Mouse (Mus musculus) lung, embryonic 15.5 days (tissue): ENCODE data around the gene Med17. TPM values are rescaled to one million over a fixed set of nuclear protein-coding genes. Genes with fewer than 3 reads are reported as not detected.
"Not testable (repeated sequence)": the region's sequence is repeated elsewhere in the genome, so short reads cannot be mapped to it uniquely, and the experiment has no call there.

Experiments
- ATAC-seq: fragments of 200-750 bp; cut with Nextera tagmentation; 2 replicates; pipeline ENCODE4 v1.8.0; 2017; ENCODE audit warnings: moderate number of reproducible peaks, borderline replicate concordance; ENCODE audit not compliant: low FRiP score, low TSS enrichment; ENCODE audit errors: extremely low read depth
- H3K27ac ChIP-seq: fragments of 300-500 bp; sonication (generic); 2 replicates; pipeline ENCODE4 v1.5.1; 2015; ENCODE audit warnings: moderate library complexity, mild to moderate bottlenecking, inconsistent platforms
- H3K27me3 ChIP-seq: fragments of 300-500 bp; sonication (generic); 2 replicates; pipeline ENCODE4 v1.6.1; 2015; ENCODE audit warnings: inconsistent platforms
- H3K36me3 ChIP-seq: fragments of 300-500 bp; sonication (generic); 2 replicates; pipeline ENCODE4 v1.6.1; 2015; ENCODE audit warnings: inconsistent platforms
- H3K4me1 ChIP-seq: fragments of 300-500 bp; sonication (generic); 2 replicates; pipeline ENCODE4 v1.6.1; 2015; ENCODE audit warnings: inconsistent platforms
- H3K4me2 ChIP-seq: fragments of 300-500 bp; sonication (generic); 2 replicates; pipeline ENCODE4 v1.6.1; 2015; ENCODE audit warnings: inconsistent platforms, mild to moderate bottlenecking, moderate library complexity
- H3K4me3 ChIP-seq: fragments of 300-500 bp; sonication (generic); 2 replicates; pipeline ENCODE4 v1.5.1; 2015; ENCODE audit warnings: mild to moderate bottlenecking, inconsistent platforms
- H3K9ac ChIP-seq: fragments of 300-500 bp; sonication (generic); 2 replicates; pipeline ENCODE4 v1.6.1; 2015; ENCODE audit warnings: inconsistent platforms
- H3K9me3 ChIP-seq: fragments of 300-500 bp; sonication (generic); 2 replicates; pipeline ENCODE4 v1.6.1; 2016; ENCODE audit warnings: inconsistent platforms
- WGBS: fragments of 180-500 bp; shearing (Covaris S2); methylation state at CpG from one replicate; pipeline ENCODE4 v1.1.7; 2015; 5-methylcytosine and 5-hydroxymethylcytosine counted together
- polyA plus RNA-seq: library from polyadenylated mRNA; unstranded; fragments of >200 nt; fragmentation: Nextera tagmentation; extraction: Ambion mirVana; gene quantifications from 2 replicates; pipeline ENCODE4 v1.2.1, GENCODE M21; 2015

Gene Med17
- polyA plus RNA-seq, 1 experiment from 2014 or later, result 35.7 TPM

- peak within 1 kb of the TSS; percentile 72 for H3K4me3 ChIP-seq
- H3K9me3 ChIP-seq, result no peaks in the 10 kb centered on the region
- H3K9ac ChIP-seq, result peak within 1 kb of the TSS; percentile 91
- peaks cover 27% of the 10 kb centered on the region for H3K36me3 ChIP-seq
- no peaks in the 10 kb centered on the region for H3K27me3 ChIP-seq
- peak within 1 kb of the TSS; percentile 91 for H3K27ac ChIP-seq
- H3K4me2 ChIP-seq, result peak within 1 kb of the TSS; percentile 60
- H3K4me1 ChIP-seq, result peaks cover 21% of the 10 kb centered on the region
- under 1% methylated on average over 35 of the region's 35 CpGs for WGBS
- peak; percentile 73 for ATAC-seq
Observed at GRCm38 (mm10) chr9:15306398-15307119, 26.8 kb upstream of the Med17 start, which contains the start of gene 4931406C07Rik. TSS of gene 4931406C07Rik (minus strand) at chr9:15306448.

DNA sequence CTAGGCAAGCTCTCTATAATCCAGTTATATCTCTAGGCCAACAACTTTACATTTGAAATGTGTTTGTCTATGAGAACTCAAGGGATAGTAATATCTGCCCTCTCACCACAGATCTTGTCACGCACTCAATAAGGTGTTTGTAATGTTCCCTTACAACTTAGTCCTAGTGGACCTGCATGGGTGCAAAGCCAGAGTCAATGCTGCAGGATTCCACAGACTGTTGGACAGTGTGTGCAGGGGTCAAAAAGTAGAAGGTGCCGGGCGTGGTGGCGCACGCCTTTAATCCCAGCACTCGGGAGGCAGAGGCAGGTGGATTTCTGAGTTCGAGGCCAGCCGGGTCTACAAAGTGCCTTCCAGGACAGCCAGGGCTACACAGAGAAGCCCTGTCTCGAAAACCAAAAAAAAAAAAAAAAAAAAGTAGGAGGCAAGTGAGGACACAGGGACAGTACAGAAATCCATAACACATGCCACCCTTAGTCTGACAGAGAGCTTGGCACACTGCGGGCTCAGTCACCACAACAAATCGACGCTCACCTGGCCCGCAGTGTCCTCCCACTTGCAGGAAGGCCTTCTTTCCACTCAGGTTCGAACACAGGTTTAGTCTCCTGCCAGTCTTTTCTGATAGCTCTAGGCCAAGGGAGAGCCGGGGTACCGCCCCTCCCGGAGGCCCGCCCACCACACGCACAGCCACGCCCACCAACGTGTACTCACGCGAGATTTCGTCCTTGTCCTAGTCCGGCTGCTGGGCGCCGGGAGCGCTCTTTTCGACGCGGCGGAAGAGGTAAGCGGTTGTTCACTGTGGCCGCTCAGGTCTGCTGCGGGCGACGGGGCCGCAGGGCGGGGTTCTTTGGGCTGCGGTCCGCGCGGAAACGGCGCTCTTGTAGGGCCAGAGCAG is 26.0 kb upstream of the Med17 start, which contains the start of gene Taf1d:
Gene Taf1d (plus strand): TSS at position 712 of the 895 bp plus-strand sequence.
- Histone ChIP-seq H3K27ac (peak within 1 kb of the TSS; percentile 91), H3K4me2 (peak within 1 kb of the TSS; percentile 60), H3K36me3 (peaks cover 23% of the 10 kb centered on the region), H3K4me1 (peaks cover 28% of the 10 kb centered on the region), H3K9me3 (no peaks in the 10 kb centered on the region), H3K4me3 (peak within 1 kb of the TSS; percentile 72), H3K9ac (peak within 1 kb of the TSS; percentile 91), H3K27me3 (no peaks in the 10 kb centered on the region)
- 11% methylated on average over 45 of the region's 45 CpGs for WGBS
- ATAC-seq, result peak; percentile 98

DNA sequence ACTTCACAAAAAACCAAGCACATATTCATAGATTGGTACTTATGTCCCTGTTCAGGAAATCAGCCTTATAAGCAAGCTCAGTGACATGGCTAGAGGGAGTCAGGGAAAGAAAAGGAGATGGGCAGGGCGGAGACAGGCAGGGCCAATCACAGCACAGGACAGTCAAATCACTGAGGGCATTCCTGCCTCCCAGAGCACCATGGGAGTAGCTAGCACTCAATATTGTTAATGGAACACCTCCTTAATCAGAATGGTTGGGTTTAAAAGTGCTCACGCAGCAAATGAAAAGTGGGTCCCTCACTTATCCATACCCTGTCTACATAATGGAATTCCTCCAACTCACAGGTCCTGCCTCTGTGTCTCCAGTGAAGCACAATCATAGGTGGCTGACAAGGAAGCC is 23.1 kb upstream of the Med17 start:
- 71% methylated on average over 2 of the region's 2 CpGs for WGBS
- H3K4me2 ChIP-seq, result no peak overlapping the region
- H3K36me3 ChIP-seq, result peaks cover 4% of the 10 kb centered on the region; the same call in 1 of the 2 replicates
- H3K9ac ChIP-seq, result no peak overlapping the region
- no peaks in the 10 kb centered on the region for H3K9me3 ChIP-seq
- no peak overlapping the region for H3K27ac ChIP-seq
- peaks cover 14% of the 10 kb centered on the region for H3K4me1 ChIP-seq
- no peak overlapping the region for H3K4me3 ChIP-seq
- no peaks in the 10 kb centered on the region for H3K27me3 ChIP-seq
- ATAC-seq, result no peak

- 73% methylated on average over 6 of the region's 6 CpGs for WGBS
Observed at GRCm38 (mm10) chr9:15302006-15302405, 22.3 kb upstream of the Med17 start.

GRCm38 (mm10) chr9:15301399-15301798 is 21.7 kb upstream of the Med17 start:
- H3K9ac ChIP-seq, result no peak overlapping the region

More at GRCm38 (mm10) chr9:15302006-15302405, 22.3 kb upstream of the Med17 start:
- H3K4me1 ChIP-seq, H3K27ac ChIP-seq, H3K4me3 ChIP-seq, H3K4me2 ChIP-seq, ATAC-seq, H3K27me3 ChIP-seq, H3K9me3 ChIP-seq, H3K36me3 ChIP-seq, H3K9ac ChIP-seq: not testable (repeated sequence)

GRCm38 (mm10) chr9:15300056-15300455 is 20.3 kb upstream of the Med17 start:
- H3K27ac ChIP-seq, result no peak overlapping the region
- ATAC-seq, result no peak
- WGBS, result 84% methylated on average over 5 of the region's 5 CpGs

More at GRCm38 (mm10) chr9:15301399-15301798, 21.7 kb upstream of the Med17 start:
- ATAC-seq, result peak; percentile 10
- Histone ChIP-seq H3K4me3 (peak overlapping the region; percentile 17), H3K27me3 (no peaks in the 10 kb centered on the region), H3K9me3 (no peaks in the 10 kb centered on the region), H3K36me3 (no peaks in the 10 kb centered on the region), H3K27ac (peak overlapping the region; percentile 89), H3K4me1 (peaks cover 7% of the 10 kb centered on the region), H3K4me2 (peak overlapping the region; percentile 38)
- WGBS, result 6% methylated on average over 6 of the region's 6 CpGs

GRCm38 (mm10) chr9:15298451-15298850 is 18.7 kb upstream of the Med17 start:
- ATAC-seq, result no peak
- H3K4me1 ChIP-seq, result peaks cover 7% of the 10 kb centered on the region
- 22% methylated on average over 2 of the region's 2 CpGs for WGBS
- H3K9ac ChIP-seq, result no peak overlapping the region
- H3K27ac ChIP-seq, result no peak overlapping the region
- no peak overlapping the region for H3K4me2 ChIP-seq
- no peak overlapping the region for H3K4me3 ChIP-seq
- H3K27me3 ChIP-seq, result no peaks in the 10 kb centered on the region
- H3K9me3 ChIP-seq, result no peaks in the 10 kb centered on the region
- H3K36me3 ChIP-seq, result no peaks in the 10 kb centered on the region

More at GRCm38 (mm10) chr9:15300056-15300455, 20.3 kb upstream of the Med17 start:
- H3K9me3 ChIP-seq, result no peaks in the 10 kb centered on the region
- no peak overlapping the region for H3K4me3 ChIP-seq
- no peaks in the 10 kb centered on the region for H3K36me3 ChIP-seq
- H3K27me3 ChIP-seq, result no peaks in the 10 kb centered on the region
- peaks cover 7% of the 10 kb centered on the region for H3K4me1 ChIP-seq
- no peak overlapping the region for H3K9ac ChIP-seq
- H3K4me2 ChIP-seq, result no peak overlapping the region

GRCm38 (mm10) chr9:15297112-15297511 is 17.4 kb upstream of the Med17 start:
- Histone ChIP-seq H3K4me2 (no peak overlapping the region), H3K4me3 (no peak overlapping the region), H3K9ac (no peak overlapping the region), H3K9me3 (no peaks in the 10 kb centered on the region), H3K27ac (no peak overlapping the region), H3K36me3 (no peaks in the 10 kb centered on the region), H3K4me1 (peaks cover 7% of the 10 kb centered on the region), H3K27me3 (no peaks in the 10 kb centered on the region)
- no peak for ATAC-seq
- 85% methylated on average over 7 of the region's 7 CpGs for WGBS

DNA sequence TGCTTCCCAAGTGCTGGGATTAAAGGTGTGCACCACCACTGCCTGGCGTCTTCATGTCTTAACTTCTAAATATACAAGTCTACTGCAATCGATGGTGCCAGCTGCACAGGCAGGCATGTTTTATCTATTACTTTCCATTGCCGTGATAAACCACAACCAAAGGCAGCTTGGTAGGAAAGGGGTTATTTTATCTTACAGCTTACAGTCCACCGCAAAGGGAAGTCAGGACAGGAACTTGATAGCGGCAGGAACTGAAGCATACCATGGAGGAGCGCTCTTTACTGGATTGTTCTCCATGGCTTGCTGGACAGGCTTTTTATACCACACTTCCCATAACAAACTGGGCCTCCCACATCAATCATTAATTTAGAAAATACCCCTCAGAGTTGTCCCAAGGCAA is 9.5 kb upstream of the Med17 start:
- no peak overlapping the region for H3K4me3 ChIP-seq
- no peak for ATAC-seq
- no peaks in the 10 kb centered on the region for H3K27me3 ChIP-seq
- H3K4me2 ChIP-seq, result no peak overlapping the region
- no peak overlapping the region for H3K9ac ChIP-seq
- no peaks in the 10 kb centered on the region for H3K9me3 ChIP-seq
- H3K4me1 ChIP-seq, result no peaks in the 10 kb centered on the region
- H3K27ac ChIP-seq, result no peak overlapping the region
- 78% methylated on average over 6 of the region's 6 CpGs for WGBS
- H3K36me3 ChIP-seq, result no peaks in the 10 kb centered on the region

DNA sequence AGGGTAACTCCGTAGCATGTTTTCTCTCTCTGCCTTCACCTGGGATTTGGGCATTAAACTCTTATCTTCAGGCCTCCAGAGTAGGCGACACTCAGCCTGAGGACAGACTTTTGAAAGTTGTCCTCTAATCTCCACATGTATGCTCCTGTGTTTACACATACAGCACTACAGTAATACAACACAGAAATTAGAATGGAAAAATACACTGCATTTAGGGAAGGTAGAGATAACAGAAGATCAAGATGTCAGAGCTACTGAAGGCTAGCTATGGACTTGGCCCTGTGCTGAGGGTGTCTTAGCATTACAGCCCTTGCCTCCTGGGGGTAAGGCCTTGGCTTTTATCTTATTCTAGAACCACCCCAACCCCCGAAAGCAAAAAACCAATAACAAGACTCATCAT is 8.7 kb upstream of the Med17 start:
- Histone ChIP-seq H3K4me1 (no peaks in the 10 kb centered on the region), H3K27me3 (no peaks in the 10 kb centered on the region), H3K27ac (no peak overlapping the region), H3K4me2 (no peak overlapping the region), H3K4me3 (no peak overlapping the region), H3K36me3 (no peaks in the 10 kb centered on the region), H3K9ac (no peak overlapping the region), H3K9me3 (no peaks in the 10 kb centered on the region)
- 86% methylated on average over 3 of the region's 3 CpGs for WGBS
- ATAC-seq, result no peak

GRCm38 (mm10) chr9:15287846-15288245 is 8.1 kb upstream of the Med17 start:
- H3K27me3 ChIP-seq, result no peaks in the 10 kb centered on the region
- no peak overlapping the region for H3K27ac ChIP-seq
- WGBS, result 61% methylated on average over 6 of the region's 6 CpGs
- no peaks in the 10 kb centered on the region for H3K9me3 ChIP-seq
- H3K9ac ChIP-seq, result no peak overlapping the region
- ATAC-seq, result no peak
- H3K36me3 ChIP-seq, result no peaks in the 10 kb centered on the region
- no peak overlapping the region for H3K4me2 ChIP-seq
- H3K4me3 ChIP-seq, result no peak overlapping the region
- no peaks in the 10 kb centered on the region for H3K4me1 ChIP-seq

GRCm38 (mm10) chr9:15285443-15285842 is 5.7 kb upstream of the Med17 start:
- H3K27me3 ChIP-seq, result no peaks in the 10 kb centered on the region
- 60% methylated on average over 3 of the region's 3 CpGs for WGBS
- no peak overlapping the region for H3K27ac ChIP-seq
- peaks cover 4% of the 10 kb centered on the region for H3K4me1 ChIP-seq
- H3K4me2 ChIP-seq, result no peak overlapping the region
- no peak overlapping the region for H3K9ac ChIP-seq
- no peak overlapping the region for H3K4me3 ChIP-seq
- no peak for ATAC-seq
- H3K36me3 ChIP-seq, result no peaks in the 10 kb centered on the region
- no peaks in the 10 kb centered on the region for H3K9me3 ChIP-seq
